Mouse (Mus musculus) common myeloid progenitor, adult 5-6 weeks (primary cell): ENCODE data around the gene Zfp652. TPM values are rescaled to one million over a fixed set of nuclear protein-coding genes. Genes with fewer than 3 reads are reported as not detected.
A peak's percentile ranks its signal among the peaks of the same experiment; 100 is the strongest.
"Not testable (repeated sequence)": the region's sequence is repeated elsewhere in the genome, so short reads cannot be mapped to it uniquely, and the experiment has no call there.

ENCODE experiments used
- ATAC-seq: replicated peaks from 2 replicates; pipeline ENCODE4 v1.8.0; 2016; ENCODE audit warnings: low read depth, mild to moderate bottlenecking, moderate TSS enrichment, inconsistent platforms; ENCODE audit not compliant: poor library complexity, severe bottlenecking
- total RNA-seq: library from RNA; stranded (forward); fragments of 200-1000, 187-1606 nt; gene quantifications from 2 replicates; pipeline ENCODE4 v1.2.3, GENCODE M21; 2017

Zfp652 gene
- total RNA-seq, 1 experiment from 2014 or later: 22.2 TPM

- ATAC-seq: no peak
Measured at GRCm38 (mm10) chr11:95709534-95710040, 2.9 kb upstream of the Zfp652 start.

DNA sequence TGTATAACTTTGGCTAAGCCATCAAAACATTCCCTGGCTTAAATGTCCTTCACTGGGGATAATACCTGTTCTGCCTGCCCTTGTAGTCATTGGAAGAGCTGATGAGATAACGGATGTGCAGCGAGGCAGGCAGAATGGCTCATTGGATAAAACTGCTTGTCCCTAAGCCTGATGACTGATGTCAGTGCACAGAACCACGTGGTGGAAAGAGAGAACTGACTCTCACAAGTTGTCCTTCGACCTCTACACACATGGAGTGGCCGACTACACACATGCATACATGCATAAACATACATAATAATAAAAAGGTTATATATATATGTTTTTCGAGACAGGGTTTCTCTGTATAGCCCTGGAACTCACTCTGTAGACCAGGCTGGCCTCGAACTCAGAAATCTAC lies 2.0 kb upstream of the Zfp652 start:
- ATAC-seq: no peak

GRCm38 (mm10) chr11:95712085-95712562 lies 349 bp upstream of the Zfp652 start:
- peak; percentile 64 for ATAC-seq

- ATAC-seq: peak; percentile 61
Measured at GRCm38 (mm10) chr11:95713225-95713810, 845 bp downstream of the Zfp652 start.

GRCm38 (mm10) chr11:95713811-95714241 lies 1.4 kb downstream of the Zfp652 start:
- peak; percentile 19; the same call in 1 of the 2 replicates for ATAC-seq

DNA sequence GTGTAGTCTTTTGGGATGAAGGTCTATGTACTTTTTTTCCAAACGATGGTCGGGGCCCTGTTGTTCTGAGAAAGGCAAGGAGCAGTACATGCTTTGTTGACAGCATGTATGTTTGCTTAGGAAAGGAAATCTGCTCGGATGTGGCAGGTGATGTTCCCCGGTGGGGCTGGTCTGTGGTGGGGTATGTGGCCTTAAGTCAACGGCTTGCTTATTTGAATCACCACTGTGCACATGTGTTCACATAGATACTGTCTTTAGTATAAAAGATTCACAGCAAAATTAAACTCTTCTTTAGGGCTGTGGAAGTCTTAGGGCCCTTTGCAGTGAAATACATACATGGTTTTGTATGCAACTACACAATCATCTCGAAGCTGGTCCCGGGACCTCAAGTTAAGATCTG lies 1.9 kb downstream of the Zfp652 start:
- ATAC-seq: no peak

DNA sequence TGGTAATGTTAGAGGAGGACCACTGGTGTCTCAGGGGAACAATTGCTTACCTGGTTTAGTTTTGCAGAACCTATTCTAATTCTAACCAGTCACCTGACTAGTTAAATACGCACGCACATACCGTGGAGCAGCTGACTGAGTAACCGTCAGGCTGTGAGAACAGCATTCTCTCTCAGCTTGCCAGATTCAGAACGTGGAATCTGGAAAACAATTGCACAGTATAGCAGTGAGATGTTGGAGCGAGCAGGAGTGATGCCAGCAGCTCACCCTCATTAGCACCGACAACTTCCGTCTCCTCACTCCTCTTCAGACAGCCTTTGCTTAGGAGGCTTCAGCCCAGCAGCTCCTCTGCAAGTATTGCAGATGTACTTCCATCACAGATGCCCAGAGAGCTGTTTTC lies 3.7 kb downstream of the Zfp652 start:
- ATAC-seq: no peak

DNA sequence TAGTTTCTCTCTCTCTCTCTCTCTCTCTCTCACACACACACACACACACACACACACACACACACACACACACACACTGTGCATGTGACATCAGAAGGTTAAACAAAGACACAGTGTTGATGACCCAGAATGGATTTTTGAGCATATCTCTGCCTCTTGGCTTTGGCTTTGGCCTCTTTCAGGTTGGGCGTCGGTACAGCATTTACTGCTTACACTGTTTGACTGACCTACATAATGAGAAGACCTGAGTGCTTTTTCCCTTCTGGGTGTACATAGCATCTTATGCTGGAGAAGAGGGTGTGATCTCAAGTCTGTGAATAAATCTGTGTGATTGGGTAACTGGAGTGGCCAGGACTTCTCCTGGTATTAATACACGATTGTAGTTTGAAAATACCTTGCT lies 6.9 kb downstream of the Zfp652 start:
- ATAC-seq: no peak

DNA sequence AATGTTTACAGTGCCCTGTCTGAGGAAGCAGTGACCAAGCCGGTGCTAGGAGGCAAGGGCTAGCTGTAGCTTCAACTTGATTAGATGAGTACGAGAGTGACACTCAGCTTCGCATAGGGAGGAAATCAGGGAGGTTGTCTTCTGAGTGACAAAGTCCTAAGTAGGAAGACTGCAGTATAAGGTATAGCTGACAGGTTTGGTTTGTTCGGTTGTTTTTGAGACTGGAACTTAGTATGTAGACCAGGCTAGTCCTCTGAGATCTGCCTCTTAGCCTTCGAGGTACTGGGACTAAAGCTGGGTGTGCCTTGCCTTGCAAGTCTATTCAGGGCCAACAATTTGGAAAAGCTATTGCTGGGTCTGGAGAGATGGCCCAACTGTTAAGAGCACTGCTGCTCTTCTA lies 10.8 kb downstream of the Zfp652 start, which contains the start of gene B130006D01Rik:
B130006D01Rik (plus strand) TSS at position 301 of the 400 bp plus-strand sequence.
- ATAC-seq: no peak

GRCm38 (mm10) chr11:95724466-95724865 lies 12.0 kb downstream of the Zfp652 start:
- no peak for ATAC-seq

DNA sequence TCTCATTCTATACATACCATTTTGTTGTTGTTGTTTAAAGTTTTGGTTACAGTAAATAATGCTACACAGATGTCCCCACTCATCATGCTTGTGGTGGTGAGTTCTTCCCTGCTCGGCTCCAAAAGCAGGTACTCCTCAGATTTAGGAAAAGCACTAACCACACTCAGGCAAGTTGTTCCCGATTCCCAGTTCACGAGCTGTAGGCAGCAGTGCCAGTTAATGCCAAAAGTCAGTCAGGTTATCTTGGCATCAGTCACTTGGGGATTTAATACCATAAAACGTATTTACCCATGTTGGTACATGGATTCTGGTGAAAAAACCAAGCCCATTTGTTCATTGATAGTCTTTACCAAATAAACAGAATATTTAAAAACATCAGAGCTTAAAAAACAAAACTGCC lies 13.7 kb downstream of the Zfp652 start:
- no peak for ATAC-seq

GRCm38 (mm10) chr11:95727947-95728346 lies 15.5 kb downstream of the Zfp652 start:
- no peak for ATAC-seq

DNA sequence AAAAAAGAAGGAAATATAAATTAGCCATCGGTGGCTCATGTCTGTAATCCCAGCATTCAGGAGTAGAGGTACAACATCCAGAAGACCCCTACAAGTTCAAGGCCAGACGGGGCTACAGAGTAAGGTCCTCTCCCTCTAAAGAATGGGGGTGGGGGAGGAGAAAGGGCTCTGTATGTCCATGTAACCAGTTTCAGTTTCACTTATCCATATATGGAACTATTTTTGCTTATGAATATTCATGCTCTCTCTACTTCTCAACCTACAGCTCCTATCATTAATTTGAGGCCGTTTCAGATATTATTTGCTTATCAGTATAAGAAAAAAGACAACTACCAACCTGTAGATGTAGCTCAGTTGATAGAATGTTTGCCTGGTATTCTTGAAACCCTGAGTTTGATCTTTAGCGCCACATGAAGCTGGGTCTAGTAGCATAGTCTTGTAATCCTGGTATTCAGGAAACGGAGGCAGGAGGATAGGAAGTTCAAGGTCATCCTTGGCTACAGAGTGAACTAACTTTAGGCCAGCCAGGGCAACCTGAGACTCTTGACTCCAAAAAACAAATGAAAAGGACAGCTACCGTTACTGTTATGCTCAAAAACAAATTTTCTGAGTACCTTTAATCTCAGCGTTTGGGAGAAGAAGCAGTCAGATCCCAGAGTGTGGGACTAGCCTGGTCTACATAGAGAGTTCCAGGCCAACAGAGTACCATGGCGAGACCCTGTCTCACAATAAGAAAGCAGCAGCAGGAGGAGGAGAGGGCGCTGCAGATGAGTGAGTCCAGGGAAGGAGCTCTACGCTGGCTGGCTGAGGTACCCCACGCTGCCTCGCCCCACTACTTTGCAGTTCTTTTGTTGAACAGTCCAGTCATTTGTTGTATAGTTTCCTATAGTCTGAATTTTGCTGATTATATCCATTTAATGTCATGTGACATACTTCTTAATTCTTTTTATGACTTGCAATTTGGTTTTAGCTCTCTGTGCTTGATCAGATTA lies 16.7 kb downstream of the Zfp652 start:
- ATAC-seq: 0 out of 2 replicates have a peak, but pooled peaks have one; percentile 42

DNA sequence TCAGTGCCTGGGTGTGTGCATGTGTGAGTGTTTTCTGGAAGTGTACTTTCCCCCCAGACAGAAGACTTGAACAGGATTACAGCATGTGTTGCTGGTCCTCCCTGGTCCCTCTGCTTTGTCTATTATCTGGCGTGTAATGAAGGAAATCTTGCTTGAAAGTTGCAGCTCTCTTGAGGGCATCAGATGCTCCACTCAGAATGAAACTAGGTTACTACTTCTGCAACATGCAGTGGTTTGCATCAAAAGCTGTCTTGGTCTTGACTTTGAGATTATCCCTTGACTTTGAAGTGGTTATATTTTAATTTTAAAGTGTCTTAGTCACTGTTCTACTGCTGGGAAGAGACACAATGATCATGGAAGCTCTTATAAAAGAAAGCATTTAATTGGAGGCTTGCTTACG lies 22.0 kb downstream of the Zfp652 start:
- ATAC-seq: no peak

- peak; percentile 52; the same call in 1 of the 2 replicates for ATAC-seq
Measured at GRCm38 (mm10) chr11:95737811-95738210, 25.3 kb downstream of the Zfp652 start.

GRCm38 (mm10) chr11:95744521-95744920 lies 32.0 kb downstream of the Zfp652 start:
- ATAC-seq: no peak

DNA sequence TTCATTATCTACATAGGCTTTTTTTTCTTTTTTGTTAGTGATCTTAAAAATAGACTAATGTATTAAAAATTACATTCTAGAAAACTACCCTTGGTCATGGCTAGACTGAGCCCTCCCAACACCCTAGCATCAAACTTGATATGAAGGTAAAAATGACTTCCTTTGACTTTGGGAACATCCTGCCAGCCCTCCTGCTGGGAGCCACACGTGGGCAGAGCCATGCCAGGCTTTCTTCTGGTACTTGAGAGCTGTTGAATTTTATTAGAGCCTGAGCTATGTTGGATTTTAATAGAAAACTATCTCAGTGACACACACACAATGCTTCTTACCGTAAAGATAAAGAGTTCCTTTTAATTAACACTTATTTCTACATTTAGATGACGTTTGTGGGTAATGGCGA lies 34.3 kb downstream of the Zfp652 start:
- no peak for ATAC-seq

DNA sequence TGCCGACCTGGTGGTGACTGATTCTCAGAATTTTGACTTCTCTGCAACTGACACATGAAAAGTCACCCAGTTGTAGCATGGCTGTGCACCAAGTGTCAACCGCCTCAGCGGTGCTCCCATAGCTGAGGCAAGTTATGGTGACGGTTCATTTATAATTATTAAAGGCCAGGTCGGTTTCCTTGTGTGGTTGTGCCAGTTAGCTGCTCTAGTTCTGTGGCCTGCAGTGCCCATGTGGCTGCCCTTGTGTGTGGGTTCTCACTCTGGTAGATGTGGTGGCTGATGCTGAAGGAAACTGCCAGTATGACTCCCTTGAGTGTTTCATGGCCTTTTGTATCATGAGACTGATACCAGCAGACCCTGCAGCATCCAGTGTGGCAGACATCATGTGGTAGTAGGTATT lies 35.9 kb downstream of the Zfp652 start:
- ATAC-seq: no peak

- peak; percentile 79 for ATAC-seq
Measured at GRCm38 (mm10) chr11:95749619-95750018, 37.1 kb downstream of the Zfp652 start.

DNA sequence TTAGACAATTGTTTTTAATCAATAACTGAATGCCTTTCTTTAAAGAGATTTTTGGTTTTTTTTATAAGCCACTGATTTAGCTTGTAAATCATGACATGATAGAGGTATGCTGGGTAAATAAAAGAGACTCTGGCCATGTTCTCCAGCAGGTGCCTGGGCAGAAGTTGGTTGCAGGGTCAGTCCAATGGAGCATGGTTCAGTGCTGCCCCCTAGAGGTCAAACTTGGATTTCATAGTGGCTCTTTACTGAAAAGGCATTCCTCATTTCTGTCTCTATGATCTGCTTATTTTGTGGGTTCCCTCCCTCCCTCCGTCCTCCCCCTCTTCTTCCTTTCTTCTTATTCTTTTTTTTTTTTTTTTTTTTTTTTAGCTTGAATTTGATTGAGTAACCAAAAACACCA lies 38.5 kb downstream of the Zfp652 start:
- peak; percentile 83 for ATAC-seq

DNA sequence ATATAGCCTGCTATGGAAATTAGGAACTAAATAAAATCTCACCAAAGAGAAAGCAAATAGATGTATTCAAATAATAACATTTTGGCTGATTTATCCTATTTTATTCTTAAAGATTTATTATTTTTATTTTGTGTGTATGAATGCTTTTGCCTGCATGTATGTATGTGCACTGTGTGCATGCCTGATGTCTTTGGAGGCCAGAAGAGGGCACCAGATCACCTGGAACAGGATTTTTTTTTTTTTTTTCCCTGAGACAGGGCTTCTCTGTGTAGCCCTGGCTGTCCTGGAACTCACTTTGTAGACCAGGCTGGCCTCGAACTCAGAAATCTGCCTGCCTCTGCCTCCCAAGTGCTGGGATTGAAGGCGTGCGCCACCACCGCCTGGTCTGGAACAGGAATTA lies 42.7 kb downstream of the Zfp652 start:
- not testable (repeated sequence) for ATAC-seq
